Mouse (Mus musculus): ENCODE results near the gene Dapk3.
"Not testable (repeated sequence)": the region's sequence is repeated elsewhere in the genome, so short reads cannot be mapped to it uniquely, and the experiment has no call there.

Gene Dapk3

GRCm38 (mm10) chr10:81200605-81201287 is 17.9 kb downstream of the Dapk3 start:
- DNase-seq (ENCODE audit: low spot score in 2 of 2), result peak in 1 of 2 experiments; percentile 19

- peak in 1 of 2 experiments; percentile 71 for DNase-seq (ENCODE audit: low spot score in 2 of 2)
These were observed 19.3 kb downstream of the Dapk3 start, which contains the start of gene Nmrk2 for GRCm38 (mm10) chr10:81201807-81202758. TSS of gene Nmrk2 (minus strand) at chr10:81202051.

GRCm38 (mm10) chr10:81202978-81203720 is 20.3 kb downstream of the Dapk3 start:
- peak in 1 of 2 experiments; percentile 41 for DNase-seq (ENCODE audit: low spot score in 2 of 2)

- peak in 1 of 2 experiments; percentile 7 for DNase-seq (ENCODE audit: low spot score in 2 of 2)
These were observed 21.3 kb downstream of the Dapk3 start for GRCm38 (mm10) chr10:81204137-81204536.

GRCm38 (mm10) chr10:81210154-81210553 is 27.3 kb downstream of the Dapk3 start:
- DNase-seq (ENCODE audit: low spot score in 2 of 2), result no peak

- no peak for DNase-seq (ENCODE audit: low spot score in 2 of 2)
These were observed 33.5 kb downstream of the Dapk3 start for GRCm38 (mm10) chr10:81216260-81216659.

GRCm38 (mm10) chr10:81216810-81217209 is 34.0 kb downstream of the Dapk3 start:
- DNase-seq (ENCODE audit: low spot score in 2 of 2), result no peak

- not testable (repeated sequence) for DNase-seq (ENCODE audit: low spot score in 2 of 2)
These were observed 34.5 kb downstream of the Dapk3 start for GRCm38 (mm10) chr10:81217267-81217666.

- peak in 1 of 2 experiments; percentile 44 for DNase-seq (ENCODE audit: low spot score in 2 of 2)
These were observed 35.2 kb downstream of the Dapk3 start for GRCm38 (mm10) chr10:81217964-81218363.

- no peak for DNase-seq (ENCODE audit: low spot score in 2 of 2)
These were observed 38.7 kb downstream of the Dapk3 start for GRCm38 (mm10) chr10:81221402-81222015.

- DNase-seq (ENCODE audit: low spot score in 2 of 2), result not testable (repeated sequence)
These were observed 40.9 kb downstream of the Dapk3 start for GRCm38 (mm10) chr10:81223731-81224130.

- no peak for DNase-seq (ENCODE audit: low spot score in 2 of 2)
These were observed 47.1 kb downstream of the Dapk3 start for GRCm38 (mm10) chr10:81229735-81230437.

GRCm38 (mm10) chr10:81230438-81231332 is 47.9 kb downstream of the Dapk3 start, which contains the start of gene Atcay:
TSS of gene Atcay (minus strand) at chr10:81230833.
- no peak for DNase-seq (ENCODE audit: low spot score in 2 of 2)

- DNase-seq (ENCODE audit: low spot score in 2 of 2), result no peak
These were observed 48.6 kb downstream of the Dapk3 start for GRCm38 (mm10) chr10:81231436-81231835.

GRCm38 (mm10) chr10:81232580-81233225 is 49.9 kb downstream of the Dapk3 start, which contains the start of gene Zfr2:
TSS of gene Zfr2 (plus strand) at chr10:81233155.
- peak; percentile 76 to 77 for DNase-seq (ENCODE audit: low spot score in 2 of 2)

- DNase-seq (ENCODE audit: low spot score in 2 of 2), result no peak
These were observed 50.4 kb downstream of the Dapk3 start for GRCm38 (mm10) chr10:81233226-81233585.

- no peak for DNase-seq (ENCODE audit: low spot score in 2 of 2)
These were observed 51.4 kb downstream of the Dapk3 start for GRCm38 (mm10) chr10:81234206-81234605.

- no peak for DNase-seq (ENCODE audit: low spot score in 2 of 2)
These were observed 53.9 kb downstream of the Dapk3 start for GRCm38 (mm10) chr10:81236471-81237268.

All from heart, adult 9 months (tissue).